Mouse (Mus musculus) midbrain, embryonic 12.5 days (tissue): ENCODE results near the gene Ccdc110. TPM values are rescaled to one million over a fixed set of nuclear protein-coding genes. Genes with fewer than 3 reads are reported as not detected.

Experiments used
- ATAC-seq: fragments of 200-750 bp; cut with Nextera tagmentation; 2 replicates; pipeline ENCODE4 v1.8.0; 2017; ENCODE audit warnings: low read depth, moderate TSS enrichment, moderate library complexity; ENCODE audit not compliant: low FRiP score
- H3K27ac ChIP-seq: fragments of 300-500 bp; sonication (generic); replicated peaks from 2 replicates; pipeline ENCODE4 v1.5.1; 2016; ENCODE audit warnings: mild to moderate bottlenecking
- H3K27me3 ChIP-seq: fragments of 300-500 bp; sonication (generic); 2 replicates; pipeline ENCODE4 v1.6.1; 2016; ENCODE audit warnings: mild to moderate bottlenecking
- H3K36me3 ChIP-seq: fragments of 300-500 bp; sonication (generic); 2 replicates; pipeline ENCODE4 v1.6.1; 2016
- H3K4me1 ChIP-seq: fragments of 300-500 bp; sonication (generic); 2 replicates; pipeline ENCODE4 v1.6.1; 2016
- H3K4me2 ChIP-seq: fragments of 300-500 bp; sonication (generic); replicated peaks from 2 replicates; pipeline ENCODE4 v1.6.1; 2016; ENCODE audit warnings: mild to moderate bottlenecking, moderate library complexity
- H3K4me3 ChIP-seq: fragments of 300-500 bp; sonication (generic); 2 replicates; pipeline ENCODE4 v1.5.1; 2016; ENCODE audit warnings: mild to moderate bottlenecking
- H3K9ac ChIP-seq: fragments of 300-500 bp; sonication (generic); replicated peaks from 2 replicates; pipeline ENCODE4 v1.6.1; 2016; ENCODE audit warnings: mild to moderate bottlenecking, moderate library complexity
- H3K9me3 ChIP-seq: fragments of 300-500 bp; sonication (generic); 2 replicates; pipeline ENCODE4 v1.6.1; 2016; ENCODE audit warnings: mild to moderate bottlenecking
- WGBS: fragments of 180-500 bp; shearing (Covaris S2); methylation state at CpG from one replicate; pipeline ENCODE4 v1.1.7; 2016; 5-methylcytosine and 5-hydroxymethylcytosine counted together
- polyA plus RNA-seq: library from polyadenylated mRNA; unstranded; fragments of >200 nt; fragmentation: Nextera tagmentation; extraction: Ambion mirVana; gene quantifications from 2 replicates; pipeline ENCODE4 v1.2.1, GENCODE M21; 2016

Gene Ccdc110
- polyA plus RNA-seq, 1 experiment from 2014 or later, result not detected

DNA sequence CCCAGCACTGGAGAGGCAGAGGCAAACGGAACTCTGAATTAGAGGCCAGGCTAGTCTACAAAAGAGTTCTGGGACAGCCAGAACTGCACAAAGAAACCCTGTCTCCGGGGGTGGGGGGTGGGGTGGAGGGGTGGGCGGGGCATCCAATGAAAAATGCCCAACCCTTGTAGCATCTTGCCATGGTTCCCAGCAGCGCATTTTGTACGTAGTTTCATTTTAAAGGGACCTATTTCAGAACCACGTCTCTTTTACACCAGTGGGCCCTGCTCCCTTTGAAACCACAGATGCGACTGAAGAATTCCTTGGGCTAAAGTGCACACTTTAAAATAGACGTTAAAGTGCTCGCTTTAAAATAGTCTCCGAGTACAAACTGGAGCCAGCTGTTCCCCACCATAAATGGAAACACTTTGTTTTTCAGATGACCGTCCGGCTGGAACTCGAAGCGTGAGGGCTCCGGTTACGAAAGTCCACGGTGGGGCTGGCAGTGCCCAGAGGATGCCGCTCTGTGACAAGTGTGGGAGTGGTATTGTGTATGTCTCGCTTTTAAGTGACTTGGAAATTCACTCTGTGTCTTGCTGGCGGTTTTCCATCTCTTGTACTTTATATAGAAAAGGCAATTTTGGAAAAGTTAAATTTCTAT, 17.3 kb upstream of the Ccdc110 start:
- Histone ChIP-seq H3K4me3 (no peak overlapping the region), H3K9me3 (no peaks in the 10 kb centered on the region), H3K27me3 (no peaks in the 10 kb centered on the region), H3K27ac (no peak overlapping the region), H3K4me1 (0 out of 2 replicates have a peak, but pooled peaks cover 2% of the 10 kb centered on the region), H3K4me2 (no peak overlapping the region), H3K9ac (no peak overlapping the region), H3K36me3 (no peaks in the 10 kb centered on the region)
- no peak for ATAC-seq
- WGBS, result 84% methylated on average over 20 of the region's 20 CpGs

DNA sequence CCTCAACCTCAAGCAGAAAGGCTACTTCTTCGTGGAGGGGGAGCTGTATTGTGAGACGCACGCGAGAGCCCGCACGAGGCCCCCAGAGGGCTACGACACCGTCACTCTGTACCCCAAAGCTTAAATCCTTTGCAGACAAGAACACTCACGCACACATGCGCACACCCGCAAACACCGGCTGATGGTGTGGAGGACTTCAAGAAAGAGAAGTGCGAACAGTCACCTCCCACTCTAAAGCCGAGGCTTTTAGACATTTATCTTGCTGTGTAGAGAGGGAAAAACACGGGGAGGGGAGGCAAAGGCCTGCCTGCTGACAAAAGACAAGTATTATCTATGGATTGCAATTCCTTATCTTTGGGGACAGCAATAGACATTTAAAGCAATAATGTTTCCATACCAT, 15.5 kb upstream of the Ccdc110 start:
- H3K4me2 ChIP-seq, result no peak overlapping the region
- no peak overlapping the region for H3K4me3 ChIP-seq
- H3K27ac ChIP-seq, result no peak overlapping the region
- no peaks in the 10 kb centered on the region for H3K36me3 ChIP-seq
- 87% methylated on average over 15 of the region's 15 CpGs for WGBS
- 0 out of 2 replicates have a peak, but pooled peaks cover 2% of the 10 kb centered on the region for H3K4me1 ChIP-seq
- H3K27me3 ChIP-seq, result no peaks in the 10 kb centered on the region
- H3K9ac ChIP-seq, result no peak overlapping the region
- no peaks in the 10 kb centered on the region for H3K9me3 ChIP-seq
- no peak for ATAC-seq

DNA sequence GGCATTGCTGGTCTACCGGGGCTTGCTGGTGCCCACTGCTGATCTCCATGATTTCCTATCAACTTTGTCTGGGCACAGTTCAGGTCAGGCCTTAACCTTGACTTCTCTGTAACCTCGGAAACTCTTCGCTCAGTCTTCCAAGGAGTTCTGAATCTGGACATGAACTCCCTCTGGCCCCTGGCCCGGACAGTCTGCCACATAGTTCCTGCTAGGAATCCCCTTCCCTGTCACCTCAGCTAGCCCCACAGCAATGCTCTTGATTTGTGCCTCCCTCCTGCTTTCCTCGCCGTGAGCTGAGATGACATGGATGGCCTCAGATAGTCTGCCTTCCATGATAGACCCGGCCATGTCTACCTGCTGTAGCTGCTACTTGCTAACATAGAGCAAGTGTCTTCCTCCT, 14.0 kb upstream of the Ccdc110 start:
- H3K27me3 ChIP-seq, result no peaks in the 10 kb centered on the region
- 0 out of 2 replicates have a peak, but pooled peaks cover 2% of the 10 kb centered on the region for H3K4me1 ChIP-seq
- no peak overlapping the region for H3K27ac ChIP-seq
- H3K9me3 ChIP-seq, result no peaks in the 10 kb centered on the region
- H3K9ac ChIP-seq, result no peak overlapping the region
- no peak for ATAC-seq
- 92% methylated on average over 7 of the region's 7 CpGs for WGBS
- no peak overlapping the region for H3K4me3 ChIP-seq
- no peak overlapping the region for H3K4me2 ChIP-seq
- H3K36me3 ChIP-seq, result no peaks in the 10 kb centered on the region

DNA sequence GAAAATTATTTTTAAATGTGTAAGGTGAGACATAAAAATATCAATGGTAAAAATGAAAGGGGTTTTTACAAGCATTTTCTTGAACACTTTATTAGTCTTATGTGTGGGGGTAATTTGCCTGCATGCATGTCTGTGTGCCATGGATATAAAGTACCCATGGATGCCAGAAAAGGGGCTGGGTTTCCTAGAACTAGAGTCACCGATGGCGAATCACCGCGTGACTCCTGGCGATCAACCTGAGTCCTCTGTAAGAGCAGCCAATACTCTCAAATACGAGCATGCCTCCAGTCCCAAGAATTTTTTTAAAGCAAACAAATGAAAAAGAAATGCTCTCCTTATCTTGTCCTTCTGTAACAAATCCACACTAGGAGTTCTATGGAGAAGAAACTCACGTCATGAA, 12.3 kb upstream of the Ccdc110 start:
- Histone ChIP-seq H3K27me3 (no peaks in the 10 kb centered on the region), H3K36me3 (no peaks in the 10 kb centered on the region), H3K4me2 (no peak overlapping the region), H3K9ac (no peak overlapping the region), H3K27ac (no peak overlapping the region), H3K9me3 (no peaks in the 10 kb centered on the region), H3K4me1 (no peaks in the 10 kb centered on the region), H3K4me3 (no peak overlapping the region)
- no peak for ATAC-seq
- WGBS, result 91% methylated on average over 7 of the region's 7 CpGs

DNA sequence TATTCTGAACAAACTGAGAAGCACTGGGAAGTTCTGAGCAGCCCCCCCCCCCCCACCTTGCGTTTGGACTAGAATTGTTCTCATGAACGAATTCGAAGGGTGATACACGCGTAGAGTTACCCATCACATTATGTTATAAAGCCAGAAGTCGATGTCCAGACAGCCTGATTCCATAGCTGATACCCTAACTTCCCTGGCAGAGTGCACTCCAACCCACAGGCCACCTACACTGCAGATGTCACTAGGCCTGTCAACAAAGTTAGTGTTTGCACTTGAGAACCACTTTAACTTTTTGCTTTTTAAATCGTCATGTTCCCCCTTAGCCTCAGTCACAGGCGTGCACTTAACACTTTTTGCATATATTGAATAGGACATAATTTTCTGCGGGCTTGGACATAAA, 2.6 kb downstream of the Ccdc110 start:
- Histone ChIP-seq H3K9me3 (no peaks in the 10 kb centered on the region), H3K4me1 (no peaks in the 10 kb centered on the region; the same call in 1 of the 2 replicates), H3K4me2 (no peak overlapping the region), H3K36me3 (no peaks in the 10 kb centered on the region), H3K9ac (no peak overlapping the region), H3K4me3 (no peak overlapping the region), H3K27me3 (no peaks in the 10 kb centered on the region), H3K27ac (no peak overlapping the region)
- no peak for ATAC-seq
- 89% methylated on average over 9 of the region's 9 CpGs for WGBS

DNA sequence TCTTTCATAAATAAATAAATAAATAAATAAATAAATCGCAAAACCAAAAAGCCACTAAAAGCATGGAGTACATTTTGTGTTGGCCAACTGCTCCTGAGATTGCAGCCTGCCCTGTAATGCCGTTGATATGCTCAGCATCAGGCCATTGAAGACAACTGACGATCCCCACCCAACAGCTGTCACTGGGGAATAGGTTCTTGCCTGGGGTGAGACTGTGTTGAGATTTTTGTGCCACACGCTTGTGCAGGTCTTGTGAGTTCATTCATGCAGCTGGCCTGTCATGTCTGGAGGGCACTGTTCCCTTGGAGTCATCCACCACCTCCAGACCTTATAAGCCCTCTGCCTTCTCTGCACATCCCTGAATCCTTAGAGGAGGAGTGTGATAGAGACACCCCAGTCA, 11.9 kb downstream of the Ccdc110 start:
- WGBS, result 92% methylated on average over 4 of the region's 4 CpGs
- no peak for ATAC-seq

DNA sequence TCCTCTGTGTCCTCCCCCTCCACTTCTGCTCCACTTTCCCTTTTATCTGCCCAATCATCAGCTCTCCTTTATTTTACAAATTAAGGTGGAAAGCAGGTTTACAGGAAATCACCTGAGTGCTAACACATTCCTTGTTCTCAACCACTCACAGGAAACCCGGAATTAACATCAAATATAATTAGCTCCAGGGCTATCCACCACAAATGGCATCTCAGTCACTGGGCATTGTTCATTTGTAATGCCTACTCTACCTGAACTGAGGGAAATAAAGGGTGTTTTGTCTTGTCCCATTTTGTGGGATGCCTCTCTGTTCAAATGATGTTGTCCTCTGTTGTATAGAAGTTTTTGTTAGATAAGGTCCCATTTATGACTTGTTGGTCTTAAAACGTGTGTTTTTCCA, 16.2 kb downstream of the Ccdc110 start:
- ATAC-seq, result no peak
- WGBS, result 55% methylated on average over 2 of the region's 2 CpGs
- Histone ChIP-seq H3K4me3 (no peak overlapping the region), H3K9ac (no peak overlapping the region), H3K27me3 (no peaks in the 10 kb centered on the region), H3K4me2 (no peak overlapping the region), H3K9me3 (no peaks in the 10 kb centered on the region), H3K27ac (no peak overlapping the region), H3K4me1 (no peaks in the 10 kb centered on the region; the same call in 1 of the 2 replicates), H3K36me3 (no peaks in the 10 kb centered on the region)

More for the DNA sequence above, 11.9 kb downstream of the Ccdc110 start:
- Histone ChIP-seq H3K4me3 (no peak overlapping the region), H3K36me3 (no peaks in the 10 kb centered on the region), H3K27me3 (no peaks in the 10 kb centered on the region), H3K9ac (no peak overlapping the region), H3K4me2 (no peak overlapping the region), H3K27ac (no peak overlapping the region), H3K4me1 (no peaks in the 10 kb centered on the region; the same call in 1 of the 2 replicates), H3K9me3 (no peaks in the 10 kb centered on the region)

DNA sequence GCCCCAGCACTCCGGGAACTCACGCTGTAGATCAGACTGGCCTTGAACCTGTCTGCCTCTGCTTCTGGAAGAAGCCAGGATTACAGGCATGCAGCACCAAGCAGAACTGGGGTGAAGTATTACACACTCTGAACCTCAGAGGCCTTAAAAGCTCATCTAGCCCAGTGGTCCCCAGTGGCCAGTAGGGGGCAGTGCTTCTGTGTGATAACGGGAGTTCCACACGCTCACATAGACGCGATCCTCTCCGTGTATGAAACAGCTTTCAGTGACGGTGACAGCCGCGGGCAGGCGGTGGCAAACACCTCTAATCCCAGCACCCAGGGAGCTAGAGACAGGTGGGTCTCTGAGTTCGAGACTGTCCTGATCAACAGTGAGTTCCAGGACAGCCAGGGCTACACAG, 36.5 kb downstream of the Ccdc110 start:
- Histone ChIP-seq H3K4me1 (peaks cover 11% of the 10 kb centered on the region), H3K27me3 (no peaks in the 10 kb centered on the region), H3K36me3 (no peaks in the 10 kb centered on the region), H3K4me2 (no peak overlapping the region), H3K27ac (no peak overlapping the region), H3K9me3 (no peaks in the 10 kb centered on the region), H3K9ac (no peak overlapping the region), H3K4me3 (no peak overlapping the region)
- 93% methylated on average over 12 of the region's 12 CpGs for WGBS
- no peak for ATAC-seq

DNA sequence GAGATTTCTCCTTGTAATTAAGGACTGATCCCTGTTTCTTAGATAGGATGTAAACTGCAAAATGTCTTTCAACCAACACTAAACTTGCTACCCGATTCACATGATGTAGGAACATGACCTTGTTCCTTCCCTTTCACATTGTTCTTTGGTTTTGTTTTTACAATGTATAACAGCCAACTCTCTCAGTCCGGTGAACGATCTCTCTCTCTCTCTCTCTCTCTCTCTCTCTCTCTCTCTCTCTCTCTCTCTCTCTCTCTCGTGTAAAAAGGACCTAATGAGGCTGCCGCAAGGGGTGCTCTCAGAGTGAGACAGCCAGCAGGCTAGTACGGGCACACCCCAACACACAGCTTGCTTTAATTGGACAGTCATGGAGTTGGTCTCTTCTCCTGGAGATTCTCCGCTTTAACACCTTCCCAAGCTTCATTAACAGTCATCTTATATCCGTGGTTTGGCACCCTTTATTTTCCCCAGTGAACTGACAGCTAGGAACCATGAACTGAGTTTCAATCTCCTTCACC, 39.6 kb downstream of the Ccdc110 start:
- H3K4me3 ChIP-seq, result no peak overlapping the region

DNA sequence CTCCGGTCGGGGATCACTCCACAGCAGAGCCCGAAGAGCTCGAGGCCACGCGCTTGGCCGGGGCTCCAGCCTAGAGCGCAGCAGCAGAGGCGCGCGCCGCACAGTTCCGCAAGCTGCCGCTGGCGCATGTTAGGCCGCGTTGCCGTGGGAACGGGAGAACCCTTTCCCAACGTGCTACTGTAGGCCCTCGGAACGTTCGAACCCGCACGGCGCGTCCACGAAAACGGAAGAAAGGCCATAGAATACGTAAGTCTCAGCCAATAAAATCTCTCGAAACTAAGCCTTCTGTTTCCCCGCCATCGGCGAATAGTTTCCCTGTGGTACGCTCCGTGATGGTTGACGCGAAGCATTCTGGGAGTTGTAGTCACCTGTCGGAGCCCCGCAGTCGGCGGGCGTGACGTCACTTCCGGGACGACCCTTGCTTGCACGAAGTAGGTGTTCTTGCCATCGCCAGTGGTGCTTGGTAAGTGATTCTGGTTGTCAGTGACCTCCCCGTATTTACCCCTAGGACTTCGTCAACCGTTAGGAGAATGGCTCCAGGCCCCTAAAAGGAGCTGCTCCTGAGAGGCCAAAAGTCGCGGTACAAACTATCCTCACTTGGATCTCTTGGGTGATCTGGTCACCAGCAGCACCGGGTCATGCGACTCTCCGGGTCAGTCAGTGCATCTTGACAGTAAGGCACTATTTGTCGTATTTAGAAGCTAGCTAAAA, 40.9 kb downstream of the Ccdc110 start, which contains the start of the genes 1700029J07Rik and Ufsp2:
Gene 1700029J07Rik, minus strand, starts transcription at position 127 of the 711 bp plus-strand sequence.
Gene Ufsp2, plus strand, starts transcription at position 403 of the 711 bp plus-strand sequence.
- Histone ChIP-seq H3K9me3 (no peaks in the 10 kb centered on the region), H3K27ac (peak within 1 kb of the TSS; percentile 64), H3K4me2 (peak within 1 kb of the TSS; percentile 67), H3K9ac (peak within 1 kb of the TSS; percentile 60), H3K27me3 (no peaks in the 10 kb centered on the region), H3K36me3 (peaks cover 6% of the 10 kb centered on the region; the same call in 1 of the 2 replicates), H3K4me1 (peaks cover 16% of the 10 kb centered on the region), H3K4me3 (peak within 1 kb of the TSS; percentile 63)
- under 1% methylated on average over 57 of the region's 57 CpGs for WGBS
- peak; percentile 99 for ATAC-seq

More for the DNA sequence above, 39.6 kb downstream of the Ccdc110 start:
- peaks cover 16% of the 10 kb centered on the region for H3K4me1 ChIP-seq
- H3K9me3 ChIP-seq, result no peaks in the 10 kb centered on the region
- no peak overlapping the region for H3K9ac ChIP-seq
- no peak for ATAC-seq
- peaks cover 6% of the 10 kb centered on the region; the same call in 1 of the 2 replicates for H3K36me3 ChIP-seq
- peak overlapping the region; percentile 67 for H3K4me2 ChIP-seq
- H3K27me3 ChIP-seq, result no peaks in the 10 kb centered on the region
- WGBS, result 78% methylated on average over 7 of the region's 8 CpGs
- H3K27ac ChIP-seq, result no peak overlapping the region

DNA sequence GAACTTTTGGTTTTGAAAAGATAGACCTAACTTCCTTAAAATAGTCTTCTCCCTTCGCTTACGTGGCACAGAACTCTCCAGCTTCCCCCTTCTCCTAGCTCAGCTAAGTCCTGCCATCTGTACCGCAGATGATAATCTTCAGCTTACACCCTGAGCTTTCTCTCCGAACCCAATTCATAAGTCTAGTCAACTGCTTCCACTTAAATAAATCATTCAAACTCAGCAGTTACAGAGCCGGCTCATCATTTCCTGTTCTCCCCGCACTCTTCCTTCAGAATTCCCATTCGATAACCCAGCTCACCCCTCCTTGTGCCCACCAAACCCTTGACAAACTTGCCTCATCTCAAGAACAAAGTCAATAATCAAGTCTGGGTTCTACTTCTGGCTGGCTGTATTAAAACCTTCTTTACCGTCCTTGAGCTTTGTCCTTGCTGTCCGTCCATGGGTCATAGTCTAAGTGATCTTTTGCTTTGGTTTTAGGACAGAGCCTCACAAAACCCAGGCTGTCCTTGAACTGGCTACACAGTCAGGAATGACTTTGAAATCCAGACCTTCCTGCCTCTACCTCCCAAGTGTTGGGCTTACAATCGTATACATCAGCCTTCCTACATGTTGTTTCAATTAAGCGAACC, 41.5 kb downstream of the Ccdc110 start:
- H3K9me3 ChIP-seq, result no peaks in the 10 kb centered on the region
- WGBS, result 72% methylated on average over 11 of the region's 11 CpGs
- H3K27ac ChIP-seq, result no peak overlapping the region
- peak overlapping the region; percentile 67 for H3K4me2 ChIP-seq
- H3K27me3 ChIP-seq, result no peaks in the 10 kb centered on the region
- peak overlapping the region; percentile 63 for H3K4me3 ChIP-seq
- H3K9ac ChIP-seq, result peak overlapping the region; percentile 60
- H3K36me3 ChIP-seq, result peaks cover 8% of the 10 kb centered on the region
- H3K4me1 ChIP-seq, result peaks cover 16% of the 10 kb centered on the region
- ATAC-seq, result no peak

DNA sequence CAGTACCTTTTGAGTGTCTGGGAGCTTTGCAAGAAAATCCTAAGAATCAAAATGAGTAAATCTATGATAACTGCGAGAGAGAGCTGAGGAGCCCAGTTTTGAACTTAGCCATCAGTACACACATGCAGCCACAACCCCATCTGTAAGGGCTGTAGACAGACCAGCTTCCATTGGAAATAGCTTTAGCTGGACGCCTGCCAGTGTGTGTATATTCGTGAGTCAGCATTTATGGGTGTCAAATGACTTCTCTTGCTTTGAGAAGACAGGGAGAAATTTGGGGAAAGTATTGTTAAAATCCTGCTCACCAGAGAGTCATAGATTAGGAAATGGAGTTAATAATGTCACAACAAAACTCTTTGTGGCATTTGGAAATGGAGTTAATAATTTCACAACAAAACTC, 52.2 kb downstream of the Ccdc110 start:
- Histone ChIP-seq H3K4me1 (no peaks in the 10 kb centered on the region), H3K9ac (no peak overlapping the region), H3K27ac (no peak overlapping the region), H3K36me3 (peaks cover 32% of the 10 kb centered on the region), H3K4me2 (no peak overlapping the region), H3K4me3 (no peak overlapping the region), H3K27me3 (no peaks in the 10 kb centered on the region), H3K9me3 (no peaks in the 10 kb centered on the region)
- 88% methylated on average over 3 of the region's 3 CpGs for WGBS
- ATAC-seq, result no peak
